Mouse (Mus musculus) hindbrain, embryonic 11.5 days (tissue): ENCODE results near the gene Gli1. TPM values are rescaled to one million over a fixed set of nuclear protein-coding genes. Genes with fewer than 3 reads are reported as not detected.
"Not testable (repeated sequence)": the region's sequence is repeated elsewhere in the genome, so short reads cannot be mapped to it uniquely, and the experiment has no call there.

Source experiments
- ATAC-seq: fragments of 200-750 bp; cut with Nextera tagmentation; 2 replicates; pipeline ENCODE4 v1.8.0; 2017; ENCODE audit warnings: mild to moderate bottlenecking, moderate TSS enrichment, moderate library complexity; ENCODE audit not compliant: low FRiP score
- DNase-seq: peaks from one replicate; pipeline ENCODE4 v3.0.0-alpha.2; 2015; ENCODE audit warnings: low spot score
- H3K27ac ChIP-seq: fragments of 300-500 bp; sonication (generic); 2 replicates; pipeline ENCODE4 v1.5.1; 2014; ENCODE audit warnings: mild to moderate bottlenecking, low read depth, low read length
- H3K27me3 ChIP-seq: fragments of 300-500 bp; sonication (generic); 2 replicates; pipeline ENCODE4 v1.6.1; 2014; ENCODE audit warnings: mild to moderate bottlenecking, low read length, moderate library complexity, mixed read lengths; ENCODE audit not compliant: control insufficient read depth, insufficient read depth
- H3K36me3 ChIP-seq: fragments of 300-500 bp; sonication (generic); 2 replicates; pipeline ENCODE4 v1.6.1; 2014; ENCODE audit warnings: mild to moderate bottlenecking, low read length, moderate library complexity, mixed read lengths; ENCODE audit not compliant: control insufficient read depth, insufficient read depth
- H3K4me1 ChIP-seq: fragments of 300-500 bp; sonication (generic); replicated peaks from 2 replicates; pipeline ENCODE4 v1.6.1; 2014; ENCODE audit warnings: low read length, mixed read lengths; ENCODE audit not compliant: control insufficient read depth, insufficient read depth
- H3K4me2 ChIP-seq: fragments of 300-500 bp; sonication (generic); replicated peaks from 2 replicates; pipeline ENCODE4 v1.6.1; 2014; ENCODE audit warnings: mild to moderate bottlenecking, low read depth, low read length
- H3K4me3 ChIP-seq: fragments of 300-500 bp; sonication (generic); 2 replicates; pipeline ENCODE4 v1.5.1; 2014; ENCODE audit warnings: low read depth, low read length
- H3K9ac ChIP-seq: fragments of 300-500 bp; sonication (generic); 2 replicates; pipeline ENCODE4 v1.6.1; 2014; ENCODE audit warnings: low read depth, low read length
- H3K9me3 ChIP-seq: fragments of 300-500 bp; sonication (generic); 2 replicates; pipeline ENCODE4 v1.6.1; 2016; ENCODE audit warnings: low read length; ENCODE audit not compliant: control insufficient read depth
- WGBS: fragments of 180-500 bp; shearing (Covaris S2); extraction: QIAGEN DNeasy Blood & Tissue Kit; methylation state at CpG from one replicate; pipeline ENCODE4 v1.1.7; 2014; 5-methylcytosine and 5-hydroxymethylcytosine counted together
- polyA plus RNA-seq: library from polyadenylated mRNA; unstranded; fragments of >200 nt; fragmentation: Nextera tagmentation; extraction: Ambion mirVana; gene quantifications from 2 replicates; pipeline ENCODE4 v1.2.1, GENCODE M21; 2014

Gene Gli1
- polyA plus RNA-seq, 1 experiment from 2014 or later: 3.2 TPM

DNA sequence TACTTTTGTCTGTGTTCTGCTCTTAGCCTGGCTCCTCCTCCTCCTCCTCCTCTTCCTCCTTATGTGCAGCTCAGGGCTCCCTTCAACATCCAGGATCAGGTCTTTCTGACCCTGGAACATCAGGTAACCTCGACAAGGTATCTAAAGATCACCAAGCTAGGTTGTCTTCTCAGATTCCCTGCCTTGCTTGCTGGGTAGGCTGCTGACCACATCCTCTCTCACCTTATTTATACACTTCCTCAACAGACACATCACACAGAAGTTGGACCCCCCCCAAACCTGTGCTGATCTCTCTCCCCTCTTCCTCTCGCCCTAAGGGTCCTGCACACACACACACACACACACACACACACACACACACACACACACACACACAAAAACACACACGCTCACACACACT lies 20.2 kb downstream of the Gli1 start, which contains the start of gene Arhgap9:
Gene Arhgap9 (plus strand): TSS at position 344 of the 400 bp plus-strand sequence.
- ATAC-seq (no peak), DNase-seq (no peak)
- no peak within 1 kb of the TSS for H3K27ac ChIP-seq
- no peak within 1 kb of the TSS for H3K4me2 ChIP-seq
- no peaks in the 10 kb centered on the region for H3K36me3 ChIP-seq
- WGBS: 71% methylated on average over 3 of the region's 3 CpGs
- peaks cover 8% of the 10 kb centered on the region for H3K4me1 ChIP-seq
- H3K9ac ChIP-seq: no peak within 1 kb of the TSS
- H3K9me3 ChIP-seq: no peaks in the 10 kb centered on the region
- peaks cover 29% of the 10 kb centered on the region for H3K27me3 ChIP-seq
- no peak within 1 kb of the TSS for H3K4me3 ChIP-seq

- H3K9ac ChIP-seq: no peak overlapping the region
- 84% methylated on average over 7 of the region's 7 CpGs for WGBS
- no peaks in the 10 kb centered on the region for H3K4me1 ChIP-seq
- DNase-seq (no peak), ATAC-seq (no peak)
- H3K9me3 ChIP-seq: no peaks in the 10 kb centered on the region
- H3K4me3 ChIP-seq: no peak overlapping the region
- H3K27me3 ChIP-seq: peaks cover 13% of the 10 kb centered on the region
- no peaks in the 10 kb centered on the region for H3K36me3 ChIP-seq
- no peak overlapping the region for H3K4me2 ChIP-seq
- no peak overlapping the region for H3K27ac ChIP-seq
Observed at GRCm38 (mm10) chr10:127319969-127320368, 21.8 kb downstream of the Gli1 start.

GRCm38 (mm10) chr10:127318009-127318408 lies 23.8 kb downstream of the Gli1 start:
- H3K27me3 ChIP-seq: no peaks in the 10 kb centered on the region
- no peak overlapping the region for H3K9ac ChIP-seq
- no peak overlapping the region for H3K4me3 ChIP-seq
- H3K4me2 ChIP-seq: no peak overlapping the region
- H3K4me1 ChIP-seq: no peaks in the 10 kb centered on the region
- DNase-seq (no peak), ATAC-seq (no peak)
- 51% methylated on average over 4 of the region's 4 CpGs for WGBS
- H3K27ac ChIP-seq: no peak overlapping the region
- no peaks in the 10 kb centered on the region for H3K36me3 ChIP-seq
- no peaks in the 10 kb centered on the region for H3K9me3 ChIP-seq

- no peaks in the 10 kb centered on the region for H3K4me1 ChIP-seq
- DNase-seq (no peak), ATAC-seq (no peak)
- no peaks in the 10 kb centered on the region for H3K27me3 ChIP-seq
- WGBS: 81% methylated on average over 2 of the region's 2 CpGs
- H3K4me3 ChIP-seq: no peak overlapping the region
- no peaks in the 10 kb centered on the region for H3K9me3 ChIP-seq
- no peak overlapping the region for H3K27ac ChIP-seq
- no peaks in the 10 kb centered on the region for H3K36me3 ChIP-seq
- no peak overlapping the region for H3K9ac ChIP-seq
- no peak overlapping the region for H3K4me2 ChIP-seq
Observed at GRCm38 (mm10) chr10:127317277-127317676, 24.5 kb downstream of the Gli1 start.

DNA sequence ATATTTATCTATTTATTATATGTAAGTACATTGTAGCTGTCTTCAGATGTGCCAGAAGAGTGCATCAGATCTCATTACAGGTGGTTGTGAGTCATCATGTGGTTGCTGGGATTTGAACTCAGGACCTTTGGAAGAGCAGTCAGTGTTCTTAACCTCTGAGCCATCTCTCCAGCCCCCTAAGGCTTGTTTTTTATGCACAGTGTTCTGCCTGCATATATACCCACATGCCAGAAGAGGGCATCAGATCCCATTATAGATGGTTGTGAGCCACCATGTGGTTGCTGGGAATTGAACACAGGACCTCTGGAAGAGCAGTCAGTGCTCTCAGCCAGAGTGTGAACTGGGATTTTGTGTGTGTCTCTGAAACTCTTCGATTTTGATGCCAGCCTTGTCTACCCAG lies 26.8 kb downstream of the Gli1 start:
- H3K27me3 ChIP-seq, DNase-seq, H3K4me1 ChIP-seq, ATAC-seq, H3K4me2 ChIP-seq, H3K9ac ChIP-seq, H3K9me3 ChIP-seq, H3K4me3 ChIP-seq, H3K27ac ChIP-seq, H3K36me3 ChIP-seq: not testable (repeated sequence)
- WGBS: 83% methylated on average over 1 of the region's 1 CpGs

- DNase-seq, ATAC-seq, H3K36me3 ChIP-seq, H3K9me3 ChIP-seq, H3K27me3 ChIP-seq, H3K4me1 ChIP-seq, H3K9ac ChIP-seq, H3K27ac ChIP-seq, H3K4me2 ChIP-seq, H3K4me3 ChIP-seq: not testable (repeated sequence)
- 78% methylated on average over 5 of the region's 5 CpGs for WGBS
Observed at GRCm38 (mm10) chr10:127313516-127313915, 28.3 kb downstream of the Gli1 start.

DNA sequence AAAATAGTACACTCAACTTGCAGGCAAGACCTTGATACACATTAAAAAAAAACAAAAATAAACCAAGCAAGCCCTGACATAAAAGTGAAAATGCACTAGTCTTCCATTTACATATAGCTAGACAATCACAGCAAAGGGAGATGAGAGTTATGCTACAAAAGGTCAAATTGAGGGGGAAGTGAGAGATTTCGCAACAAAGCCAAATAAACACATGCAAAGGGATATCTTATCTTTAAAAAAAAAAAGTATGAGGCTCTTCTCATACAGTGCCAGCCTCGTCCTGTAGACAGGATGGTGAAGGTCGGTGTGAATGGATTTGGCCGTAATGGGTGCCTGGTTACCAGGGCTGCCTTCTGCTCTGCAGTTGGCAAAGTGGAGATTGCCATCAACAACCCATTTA lies 28.9 kb downstream of the Gli1 start:
- ATAC-seq: no peak
- 79% methylated on average over 4 of the region's 4 CpGs for WGBS
- H3K4me1 ChIP-seq: peaks cover 4% of the 10 kb centered on the region; the same call in 1 of the 2 replicates
- no peaks in the 10 kb centered on the region for H3K9me3 ChIP-seq
- H3K9ac ChIP-seq: no peak overlapping the region
- no peaks in the 10 kb centered on the region for H3K27me3 ChIP-seq
- H3K4me2 ChIP-seq: no peak overlapping the region
- no peak overlapping the region for H3K4me3 ChIP-seq
- H3K27ac ChIP-seq: no peak overlapping the region
- H3K36me3 ChIP-seq: peaks cover 4% of the 10 kb centered on the region; the same call in 1 of the 2 replicates
- no peak for DNase-seq

DNA sequence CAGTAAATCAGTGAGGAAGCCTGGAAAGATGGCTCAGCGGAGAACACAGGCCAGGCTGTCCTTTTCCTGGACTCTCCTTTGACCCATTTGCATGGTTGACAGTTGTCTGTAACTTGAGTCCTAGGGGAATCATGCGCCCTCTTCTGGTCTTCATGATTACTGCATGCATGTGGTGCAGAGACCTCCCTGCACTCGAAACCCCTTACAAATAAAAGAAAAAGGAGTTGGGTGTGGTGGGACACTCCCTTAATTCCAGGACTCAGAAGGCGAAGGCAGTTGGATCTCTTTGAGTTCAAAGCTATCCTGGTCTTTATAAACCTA lies 29.5 kb downstream of the Gli1 start:
- Histone ChIP-seq H3K27ac (no peak overlapping the region), H3K4me1 (peaks cover 4% of the 10 kb centered on the region; the same call in 1 of the 2 replicates), H3K9ac (no peak overlapping the region), H3K27me3 (no peaks in the 10 kb centered on the region), H3K4me3 (peak overlapping the region; percentile 85), H3K36me3 (peaks cover 4% of the 10 kb centered on the region; the same call in 1 of the 2 replicates), H3K9me3 (no peaks in the 10 kb centered on the region), H3K4me2 (peak overlapping the region; percentile 51)
- 5% methylated on average over 4 of the region's 4 CpGs for WGBS
- DNase-seq (peak; percentile 94), ATAC-seq (peak; percentile 66)

DNA sequence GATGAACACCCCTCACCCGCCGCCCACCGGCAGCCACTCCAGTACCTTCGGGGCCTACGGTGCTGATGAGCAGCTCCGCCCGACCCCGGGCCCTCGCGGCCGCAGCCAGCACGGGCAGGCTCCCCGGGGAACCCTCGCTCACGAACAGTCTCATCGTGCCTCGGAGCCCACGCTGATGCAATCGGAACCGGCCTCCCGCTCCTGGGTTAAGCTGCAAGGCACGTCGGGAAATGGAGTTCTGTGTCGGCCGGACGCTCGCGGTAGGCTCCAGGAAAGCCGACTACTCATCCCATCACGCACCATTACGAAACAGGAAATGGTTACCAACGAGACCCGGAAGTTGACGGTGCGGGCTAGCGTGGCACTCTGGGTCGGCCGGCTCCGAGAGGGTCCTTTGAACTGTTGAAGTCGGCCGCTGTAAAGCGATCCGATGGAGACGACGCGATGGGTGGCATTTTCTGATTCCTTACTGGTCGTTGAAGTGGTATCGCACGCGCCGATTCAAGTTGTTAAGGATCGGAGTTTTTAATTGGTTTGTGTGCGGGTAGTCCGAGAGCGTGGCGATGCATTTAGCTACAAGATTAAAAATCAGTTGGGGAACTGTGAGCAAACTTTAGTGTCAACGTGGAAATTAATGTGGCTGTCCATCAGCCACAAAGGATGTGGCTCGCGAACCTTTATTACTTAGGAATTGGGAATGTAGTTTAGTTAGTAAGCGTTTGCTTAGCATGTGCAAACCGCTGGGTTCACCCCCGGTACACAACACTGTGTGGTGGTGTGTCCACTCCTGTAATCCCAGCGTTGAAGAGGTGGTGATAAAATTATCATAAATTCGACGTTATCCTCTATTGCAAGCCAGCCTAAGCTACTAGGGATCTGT lies 30.1 kb downstream of the Gli1 start, which contains the start of gene Mars:
Gene Mars (minus strand): TSS at position 311 of the 880 bp plus-strand sequence.
- Histone ChIP-seq H3K27me3 (no peaks in the 10 kb centered on the region), H3K36me3 (peaks cover 4% of the 10 kb centered on the region; the same call in 1 of the 2 replicates), H3K27ac (peak within 1 kb of the TSS; percentile 68), H3K4me2 (peak within 1 kb of the TSS; percentile 51), H3K4me1 (peaks cover 4% of the 10 kb centered on the region; the same call in 1 of the 2 replicates), H3K9ac (peak within 1 kb of the TSS; percentile 75), H3K9me3 (no peaks in the 10 kb centered on the region), H3K4me3 (peak within 1 kb of the TSS; percentile 85)
- ATAC-seq: peak; percentile 97
- DNase-seq: peak; percentile 94
- under 1% methylated on average over 59 of the region's 65 CpGs for WGBS
